Mouse (Mus musculus) cerebellum, adult 18-20 months (tissue): ENCODE results near the gene Aph1c.
"Not testable (repeated sequence)": the region's sequence is repeated elsewhere in the genome, so short reads cannot be mapped to it uniquely, and the experiment has no call there.

Experiments used
- DNase-seq, 2 experiments: peaks; one replicate each; pipeline ENCODE4 v3.0.0; 2021

Aph1c gene

DNA sequence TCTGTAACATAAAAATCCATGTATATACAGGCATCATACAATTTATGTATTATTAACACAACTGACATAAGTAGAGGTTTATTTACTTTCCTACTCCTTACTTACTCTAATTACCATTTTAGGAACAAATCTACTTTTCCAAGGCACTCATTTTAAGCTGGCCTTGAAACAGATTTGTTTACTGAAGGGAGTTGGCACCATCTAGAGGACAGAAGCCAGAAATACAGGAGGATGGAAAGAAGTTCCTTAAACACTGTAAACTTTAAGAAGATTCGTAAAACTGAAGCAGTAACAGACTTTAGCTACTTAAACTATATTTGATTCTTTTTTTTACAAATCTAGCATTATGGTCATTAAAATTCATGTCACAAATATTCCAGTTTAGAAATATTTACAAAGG, 8.5 kb downstream of the Aph1c start:
- peak; percentile 46 to 50 for DNase-seq

DNA sequence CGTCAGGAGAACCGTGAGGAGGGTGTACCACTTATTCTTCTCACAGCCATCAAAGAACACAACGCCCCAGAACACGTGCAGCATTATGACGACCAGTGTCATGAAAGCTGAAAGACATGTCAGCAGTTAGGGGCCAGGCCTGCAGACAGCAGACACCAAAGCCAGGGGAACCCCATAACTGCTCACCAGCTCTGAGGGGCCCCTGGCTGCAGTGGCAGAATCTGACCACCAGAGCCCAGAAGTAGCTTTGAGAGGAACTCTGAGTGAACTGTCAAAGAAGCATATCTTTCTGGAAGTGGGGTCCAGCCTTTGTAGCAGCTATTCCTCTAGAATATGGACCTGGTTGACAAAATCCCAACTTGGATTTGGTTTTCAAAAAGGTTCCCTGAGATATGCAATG, 12.3 kb downstream of the Aph1c start:
- DNase-seq = not testable (repeated sequence)

DNA sequence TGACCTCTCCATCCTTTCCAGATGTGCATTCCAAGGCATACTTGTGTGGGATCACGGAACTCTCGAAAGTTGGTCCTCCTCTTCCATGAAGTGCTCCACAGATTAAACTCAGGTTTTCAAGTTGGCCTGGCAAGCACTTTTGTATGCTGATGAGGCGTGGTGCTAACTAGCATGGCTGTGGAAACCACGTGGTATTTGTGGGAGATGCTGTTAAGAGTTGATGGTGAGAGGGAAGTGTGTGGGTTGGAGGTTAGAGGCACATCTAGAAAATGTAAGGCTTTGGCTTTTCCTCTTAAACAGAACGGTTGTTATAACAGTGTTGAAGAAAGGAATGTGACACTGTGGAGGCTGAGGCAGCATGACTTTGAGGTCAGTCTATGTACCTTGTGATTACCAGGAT, 13.5 kb downstream of the Aph1c start:
- no peak for DNase-seq

DNA sequence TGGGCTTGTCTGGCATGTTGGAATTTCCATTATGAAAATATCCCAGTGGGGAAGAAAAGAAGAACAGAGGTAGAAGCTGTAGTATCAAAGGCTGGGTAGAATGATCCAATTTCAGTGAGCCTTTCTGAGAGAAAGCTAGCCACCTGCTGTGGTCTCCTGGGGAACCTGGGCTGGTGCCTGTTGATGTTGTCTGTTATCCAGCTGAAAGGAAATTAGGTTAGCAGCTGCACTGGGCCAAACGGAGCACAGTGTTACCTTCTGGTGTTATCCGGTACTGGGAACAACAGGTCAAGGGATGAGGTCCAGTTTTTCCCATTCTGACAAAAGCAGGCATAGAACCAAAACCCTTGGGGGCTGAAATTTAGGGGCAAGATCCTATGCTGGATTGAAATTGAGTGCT, 21.1 kb downstream of the Aph1c start:
- no peak for DNase-seq

DNA sequence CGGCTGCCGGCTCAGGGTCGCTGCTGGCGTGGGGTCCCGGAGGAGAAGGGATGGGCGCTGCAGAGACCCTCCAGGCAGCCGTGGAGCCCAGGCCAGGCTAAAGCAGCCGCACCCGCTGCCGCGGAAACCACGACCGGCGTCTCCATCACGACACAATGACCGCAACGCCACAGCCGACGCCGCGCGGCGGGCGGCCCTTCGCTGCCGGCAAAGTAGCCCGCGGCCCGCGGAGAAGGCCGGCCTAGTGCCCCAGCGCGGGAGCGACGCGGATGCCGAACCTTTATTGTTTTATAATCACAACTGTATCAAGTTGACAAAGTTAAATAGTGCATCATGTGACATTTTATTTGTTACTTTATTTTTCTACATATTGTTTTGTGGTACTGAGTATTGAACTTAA, 28.6 kb downstream of the Aph1c start:
- DNase-seq = not testable (repeated sequence)

DNA sequence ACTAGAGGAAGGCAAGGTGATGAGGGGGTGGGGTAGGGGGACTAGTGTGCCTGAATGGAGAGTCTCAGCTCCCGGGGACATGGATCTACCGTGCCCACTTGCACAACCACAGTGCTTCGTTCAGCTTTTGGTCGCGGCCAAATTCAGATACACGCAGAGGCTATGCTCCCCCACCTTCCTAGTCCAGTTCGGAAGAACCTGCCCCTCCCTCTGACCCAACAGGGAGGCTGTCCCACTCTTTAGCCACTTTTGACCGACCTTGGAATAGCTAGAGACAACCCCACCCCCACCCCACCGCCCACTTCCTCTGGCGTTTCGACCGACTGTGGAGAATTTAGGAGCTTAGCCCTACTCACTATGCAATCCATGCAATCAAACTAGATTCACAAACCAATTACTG, 32.6 kb downstream of the Aph1c start:
- DNase-seq = no peak

DNA sequence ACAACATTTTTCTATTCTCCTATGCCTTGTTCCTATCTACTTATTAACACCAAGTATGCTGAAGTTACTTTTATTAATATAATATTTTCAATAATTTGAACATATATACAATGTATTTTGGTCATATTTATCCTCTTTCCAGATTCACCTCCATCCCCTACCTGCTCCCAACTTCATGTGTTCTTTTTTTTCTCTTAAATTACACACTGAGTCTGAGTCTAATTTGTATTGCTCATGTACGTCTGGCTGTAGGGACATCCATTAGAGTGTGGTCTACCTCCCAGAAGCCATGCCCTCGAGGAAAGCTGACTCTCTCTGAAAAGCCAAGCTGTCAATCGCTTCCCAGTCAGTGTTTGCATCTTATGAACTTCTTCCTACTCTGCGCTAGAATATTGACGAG, 37.8 kb downstream of the Aph1c start, which contains the start of gene Gm10647:
TSS of gene Gm10647 (plus strand) at position 301 of the 400 bp plus-strand sequence.
- no peak for DNase-seq

DNA sequence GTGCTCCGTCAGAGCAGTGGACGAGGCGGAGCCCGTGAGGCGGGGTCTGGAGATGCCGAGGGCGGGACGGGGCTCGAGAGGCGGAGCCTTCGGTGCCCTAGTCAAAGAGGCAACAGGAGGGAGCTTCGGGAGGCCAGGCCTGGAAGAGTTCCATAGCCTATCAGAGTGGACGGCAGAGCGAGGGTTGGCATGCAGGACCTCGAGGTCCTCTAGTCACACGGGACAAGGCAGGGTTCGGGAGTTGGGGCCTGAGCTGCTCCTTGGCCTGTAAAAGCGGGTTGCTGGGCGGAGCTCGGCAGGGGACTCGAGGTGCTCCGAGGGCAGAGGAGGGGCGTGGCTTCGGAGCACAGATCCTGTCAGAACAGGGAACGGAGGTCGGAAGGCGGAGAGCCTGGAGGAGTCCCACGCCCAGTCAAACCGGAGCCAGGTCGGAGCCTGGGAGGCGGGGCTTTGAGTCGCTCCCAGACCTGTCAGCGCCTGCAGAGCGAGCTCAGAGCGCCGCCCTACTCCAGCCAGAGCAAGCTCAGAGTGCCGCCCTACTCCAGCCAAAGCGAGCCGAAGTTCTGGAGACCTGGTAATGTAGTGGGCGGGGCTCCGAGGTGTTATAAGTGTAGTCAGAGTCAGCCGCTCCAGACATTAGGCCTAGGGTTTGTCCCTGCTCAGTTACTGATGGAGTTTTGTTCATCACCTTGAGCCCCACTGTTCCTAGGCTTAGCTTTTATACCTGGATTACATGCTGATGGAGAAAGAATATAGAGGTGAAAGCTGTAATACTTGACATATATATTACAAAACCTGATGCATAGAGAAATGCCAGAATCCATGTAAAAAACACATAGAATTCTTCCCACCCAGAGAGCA, 38.8 kb downstream of the Aph1c start, which contains the start of gene Aph1b:
TSS of gene Aph1b (minus strand) at position 27 of the 861 bp plus-strand sequence.
- peak; percentile 97 to 99 for DNase-seq

DNA sequence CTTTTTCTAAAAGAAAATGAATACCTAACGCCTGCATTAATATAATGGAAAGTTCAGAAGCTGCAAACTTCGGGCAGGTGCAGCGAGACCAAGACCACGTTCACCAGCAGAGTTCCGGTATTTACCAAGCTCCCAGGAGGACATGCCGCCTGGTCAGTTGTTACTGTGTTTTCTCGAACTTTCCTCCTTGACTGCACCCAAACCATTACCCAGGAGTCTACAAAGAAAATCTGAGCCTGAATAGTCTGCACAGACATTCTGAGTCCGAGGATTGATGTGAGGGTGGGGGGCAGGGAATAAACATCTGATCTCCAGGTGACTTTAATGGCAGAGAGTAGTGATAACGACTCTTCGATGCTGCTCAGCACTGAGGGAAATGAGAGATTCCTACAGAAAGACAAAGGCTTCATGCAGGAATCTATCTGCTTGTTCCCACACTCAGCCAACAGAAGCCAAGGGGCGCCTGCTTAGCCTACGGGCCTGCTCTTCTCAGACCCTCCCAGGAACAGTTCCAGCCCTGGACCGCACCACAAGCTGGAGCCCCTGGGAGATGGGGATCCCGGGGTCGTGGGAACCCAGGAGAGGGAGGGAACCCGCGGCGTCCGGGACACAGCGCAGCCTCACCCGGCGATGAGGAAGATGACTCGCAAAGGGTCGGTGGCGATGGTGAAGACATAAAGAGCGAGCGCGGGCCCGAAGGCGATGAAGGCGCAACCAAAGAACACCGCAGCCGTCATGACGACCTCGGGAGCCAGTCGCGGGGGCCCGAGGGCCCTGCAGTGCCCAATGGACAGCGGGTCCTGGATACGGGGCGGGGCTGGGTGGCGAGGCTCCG, 39.7 kb downstream of the Aph1c start:
- DNase-seq = peak; percentile 18 to 40

DNA sequence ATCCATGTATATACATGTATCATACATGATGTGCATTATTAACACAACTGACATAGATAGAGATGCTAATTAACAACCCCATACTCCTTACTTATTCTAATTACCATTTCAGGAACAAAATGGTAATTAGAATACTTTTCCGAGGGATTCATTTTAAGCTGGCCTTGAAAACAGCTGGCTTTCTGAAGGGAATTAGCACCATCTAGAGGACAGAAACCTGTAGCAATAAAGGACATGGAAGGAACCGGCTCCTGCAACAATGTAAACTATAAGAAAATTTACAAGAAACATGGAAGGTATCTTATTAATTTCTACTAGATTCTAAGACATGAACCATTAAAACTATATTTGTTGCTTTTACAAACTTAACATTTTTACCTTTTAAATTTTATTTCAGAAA, 46.7 kb downstream of the Aph1c start:
- DNase-seq = peak; percentile 33 to 47

DNA sequence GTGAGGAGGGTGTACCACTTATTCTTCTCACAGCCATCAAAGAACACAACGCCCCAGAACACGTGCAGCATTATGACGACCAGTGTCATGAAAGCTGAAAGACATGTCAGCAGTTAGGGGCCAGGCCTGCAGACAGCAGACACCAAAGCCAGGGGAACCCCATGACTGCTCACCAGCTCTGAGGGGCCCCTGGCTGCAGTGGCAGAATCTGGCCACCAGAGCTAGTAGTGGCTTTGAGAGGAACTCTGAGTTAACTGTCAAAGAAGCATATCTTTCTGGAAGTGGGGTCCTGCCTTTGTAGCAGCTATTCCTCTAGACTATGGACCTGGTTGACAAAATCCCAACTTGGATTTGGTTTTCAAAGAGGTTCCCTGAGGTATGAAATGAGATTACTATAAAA, 50.0 kb downstream of the Aph1c start:
- DNase-seq = not testable (repeated sequence)

DNA sequence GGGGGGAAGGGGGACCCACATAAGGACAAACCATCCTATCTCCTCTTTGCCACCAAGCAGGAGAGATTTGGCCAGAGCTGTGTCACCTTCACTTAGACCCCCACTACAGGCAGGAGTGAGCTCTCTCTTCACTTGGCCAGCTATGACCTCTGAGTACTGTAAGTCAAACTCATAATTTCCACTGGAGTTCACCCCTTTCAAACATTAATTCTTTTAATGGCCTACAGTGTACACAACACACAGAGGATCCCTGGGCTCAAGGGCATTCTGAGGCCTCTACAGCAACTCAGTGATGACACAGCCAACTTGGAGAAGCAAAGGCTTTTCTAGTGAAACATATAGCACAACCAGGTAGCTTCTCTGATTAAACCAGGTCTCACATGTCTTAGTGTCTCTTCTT, 63.8 kb downstream of the Aph1c start:
- DNase-seq = no peak

DNA sequence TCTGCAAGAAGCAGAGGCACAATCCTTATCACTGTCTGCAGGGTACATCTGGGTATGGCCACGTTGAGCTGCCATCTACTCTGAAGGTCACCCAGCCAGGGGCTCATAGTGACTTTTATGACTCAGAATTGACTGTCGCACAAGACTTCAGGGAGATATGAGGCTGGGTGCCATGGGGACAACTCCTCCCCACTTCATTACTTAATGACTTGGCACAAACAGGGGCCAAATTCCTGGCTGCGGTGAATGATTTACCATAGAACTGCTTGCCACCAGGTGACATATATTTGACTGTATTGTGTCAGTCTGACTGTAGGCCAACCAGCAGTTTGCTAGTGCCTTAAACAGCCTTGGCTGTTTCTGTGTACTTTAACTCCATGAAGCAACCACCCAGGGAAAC, 65.3 kb downstream of the Aph1c start:
- no peak for DNase-seq

DNA sequence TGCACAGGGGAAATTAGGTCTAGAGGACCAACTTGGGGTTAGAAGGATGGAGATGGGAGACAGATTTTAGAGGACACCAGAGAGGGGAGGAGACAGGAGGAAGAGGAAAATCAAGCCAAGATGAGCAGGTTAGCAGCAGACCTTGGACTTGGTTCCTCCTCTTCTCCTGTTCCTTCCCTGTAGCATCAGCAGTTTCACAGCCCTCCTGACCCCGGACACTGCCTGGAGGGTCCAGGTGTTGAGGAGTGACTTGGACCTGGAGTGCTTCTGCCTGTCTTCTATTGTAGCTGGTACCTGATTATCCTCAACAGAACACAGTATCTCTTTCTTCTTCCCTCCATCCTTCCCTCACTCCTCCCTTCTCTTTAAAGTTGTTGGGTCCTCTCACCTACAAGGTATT, 65.8 kb downstream of the Aph1c start:
- no peak for DNase-seq
